Comparison of ENCODE assay signal across 18 mouse cellular contexts in the genomic region with DNA sequence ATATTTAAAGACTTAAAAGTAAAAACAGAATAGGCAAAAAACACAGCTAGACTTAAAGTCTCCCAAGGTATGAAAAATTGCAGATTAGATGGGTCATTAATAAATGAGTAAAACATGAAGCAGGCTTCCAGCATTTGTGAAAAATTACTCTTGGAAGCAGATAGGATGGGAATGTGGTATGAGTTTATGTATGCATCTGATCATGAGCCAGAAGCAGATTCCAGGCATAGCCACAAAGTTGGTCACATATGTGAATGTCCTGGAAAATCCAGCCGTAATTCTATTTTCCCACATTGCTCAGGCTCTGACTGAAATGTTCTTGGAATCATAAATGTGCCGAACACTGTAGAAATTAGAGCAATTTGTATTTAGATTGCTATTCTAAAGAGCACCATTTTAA.
"Had no signal": no experiment of that assay in that cellular context is flagged by ENCODE, and none has a peak within 500 bp of the region (broad histone marks: within the 10 kb centered on the region; RNA-seq: fewer than 3 reads in every experiment).

No protein-coding gene starts in this region.

- DNase-seq: kidney, adult 18-20 months; kidney, adult 9 months; kidney, postnatal 25 days; layer of hippocampus, adult 9-11 months; liver; lung, adult 18-20 months; right cerebral cortex, adult 18-20 months; right cerebral cortex, postnatal 14 days; right cerebral cortex, postnatal 4 days; thymus, adult 2 months; thymus, postnatal 25 days had no signal

- H3K9ac ChIP-seq: liver, embryonic 12.5 days; liver, embryonic 15.5 days; midbrain, embryonic 13.5 days had no signal

- H3K4me3 ChIP-seq: layer of hippocampus, adult 2 months; liver, embryonic 12.5 days; liver, embryonic 15.5 days; midbrain, embryonic 13.5 days had no signal

- H3K27me3 ChIP-seq: liver, embryonic 12.5 days; liver, embryonic 15.5 days; midbrain, embryonic 13.5 days had no signal

- ATAC-seq: liver, embryonic 12.5 days; lung, postnatal 0 days; midbrain, embryonic 13.5 days had no signal

- H3K27ac ChIP-seq: layer of hippocampus, adult 2 months; liver, embryonic 12.5 days; liver, embryonic 15.5 days; macrophage; midbrain, embryonic 13.5 days; stomach, postnatal 0 days had no signal

- H3K4me2 ChIP-seq: liver, embryonic 12.5 days; liver, embryonic 15.5 days; midbrain, embryonic 13.5 days had no signal

- H3K9me3 ChIP-seq: liver, embryonic 12.5 days; liver, embryonic 15.5 days; midbrain, embryonic 13.5 days had no signal

- H3K4me1 ChIP-seq: liver, embryonic 12.5 days; liver, embryonic 15.5 days; midbrain, embryonic 13.5 days had no signal

- H3K36me3 ChIP-seq: liver, embryonic 12.5 days; liver, embryonic 15.5 days; midbrain, embryonic 13.5 days had no signal
